Comparison of ENCODE assay signal across 12 mouse cellular contexts in genomic region chr14:55122359-55122758, GRCm38 (mm10). TPM values are rescaled to one million over a fixed set of nuclear protein-coding genes. Genes with fewer than 3 reads are reported as not detected.
DNase-seq lines count a peak whose midpoint lies in the region; ATAC-seq lines count a peak whose summit lies in the region.
"Had no signal": no experiment of that assay in that cellular context is flagged by ENCODE, and none has a peak within 500 bp of the region (broad histone marks: within the 10 kb centered on the region; RNA-seq: fewer than 3 reads in every experiment).

No protein-coding gene starts in this region.

- peaks cover 10% of the 10 kb centered on the region; the same call in 1 of the 2 replicates for H3K4me1 ChIP-seq in hindbrain, embryonic 12.5 days
- H3K4me1 ChIP-seq in hindbrain, embryonic 11.5 days (replicated peaks; ENCODE audit: control insufficient read depth, insufficient read depth, low read length) = no peaks in the 10 kb centered on the region
- H3K4me1 ChIP-seq in embryonic facial prominence, embryonic 12.5 days = peaks cover 10% of the 10 kb centered on the region; the same call in 1 of the 2 replicates
- peaks cover 10% of the 10 kb centered on the region; the same call in 1 of the 2 replicates for H3K4me1 ChIP-seq in forebrain, embryonic 14.5 days (ENCODE audit: control insufficient read depth, insufficient read depth, low read length)
- H3K4me1 ChIP-seq in liver, embryonic 15.5 days (replicated peaks) = no peaks in the 10 kb centered on the region

- peaks cover 6% of the 10 kb centered on the region for H3K27me3 ChIP-seq in hindbrain, embryonic 12.5 days
- 0 out of 2 replicates have a peak, but pooled peaks cover under 1% of the 10 kb centered on the region for H3K27me3 ChIP-seq in hindbrain, embryonic 11.5 days (ENCODE audit: control insufficient read depth, insufficient read depth, low read length)
- peaks cover 2% of the 10 kb centered on the region; the same call in 1 of the 2 replicates for H3K27me3 ChIP-seq in embryonic facial prominence, embryonic 12.5 days
- no peaks in the 10 kb centered on the region for H3K27me3 ChIP-seq in forebrain, embryonic 14.5 days (replicated peaks; ENCODE audit: control insufficient read depth, insufficient read depth, low read length)
- H3K27me3 ChIP-seq in liver, embryonic 15.5 days = peaks cover 34% of the 10 kb centered on the region

- ATAC-seq in hindbrain, embryonic 12.5 days (ENCODE audit: low FRiP score) = peak; percentile 48; the same call in 1 of the 2 replicates
- no peak for ATAC-seq in hindbrain, embryonic 11.5 days (ENCODE audit: low FRiP score)
- ATAC-seq in embryonic facial prominence, embryonic 12.5 days (ENCODE audit: insufficient number of reproducible peaks, insufficient read depth, low FRiP score, low TSS enrichment) = no peak
- 0 out of 2 replicates have a peak, but pooled peaks have one; percentile 8 for ATAC-seq in forebrain, embryonic 14.5 days
- ATAC-seq in liver, embryonic 15.5 days (ENCODE audit: insufficient read depth) = no peak

- H3K27ac ChIP-seq in hindbrain, embryonic 12.5 days = peak overlapping the region; percentile 74
- no peak overlapping the region for H3K27ac ChIP-seq in hindbrain, embryonic 11.5 days (ENCODE audit: low read depth, low read length)
- H3K27ac ChIP-seq in embryonic facial prominence, embryonic 12.5 days = no peak overlapping the region
- H3K27ac ChIP-seq in forebrain, embryonic 14.5 days (ENCODE audit: low read depth, low read length) = peak overlapping the region; percentile 49; the same call in 1 of the 2 replicates
- no peak overlapping the region for H3K27ac ChIP-seq in liver, embryonic 15.5 days (replicated peaks)

- no peaks in the 10 kb centered on the region for H3K9me3 ChIP-seq in hindbrain, embryonic 12.5 days (replicated peaks)
- H3K9me3 ChIP-seq in hindbrain, embryonic 11.5 days (ENCODE audit: control insufficient read depth, low read length) = no peaks in the 10 kb centered on the region
- H3K9me3 ChIP-seq in embryonic facial prominence, embryonic 12.5 days = no peaks in the 10 kb centered on the region
- no peaks in the 10 kb centered on the region for H3K9me3 ChIP-seq in forebrain, embryonic 14.5 days (replicated peaks; ENCODE audit: control insufficient read depth, low read length)
- no peaks in the 10 kb centered on the region for H3K9me3 ChIP-seq in liver, embryonic 15.5 days (replicated peaks)

- WGBS in hindbrain, embryonic 12.5 days = 36% methylated on average over 8 of the region's 8 CpGs
- 59% methylated on average over 8 of the region's 8 CpGs for WGBS in hindbrain, embryonic 11.5 days
- 39% methylated on average over 8 of the region's 8 CpGs for WGBS in embryonic facial prominence, embryonic 12.5 days
- 17% methylated on average over 8 of the region's 8 CpGs for WGBS in forebrain, embryonic 14.5 days
- WGBS in liver, embryonic 15.5 days (ENCODE audit: insufficient replicate concordance) = 24% methylated on average over 8 of the region's 8 CpGs

- intact Hi-C loops in left cerebral cortex, postnatal 14 days (cut with DNase I) = loop anchor here (5.0 kb wide), 1 partner anchor 40 kb away; no protein-coding TSS in a partner anchor

- no peak overlapping the region for H3K4me3 ChIP-seq in hindbrain, embryonic 12.5 days
- no peak overlapping the region for H3K4me3 ChIP-seq in hindbrain, embryonic 11.5 days (ENCODE audit: low read depth, low read length)
- H3K4me3 ChIP-seq in embryonic facial prominence, embryonic 12.5 days = no peak overlapping the region
- H3K4me3 ChIP-seq in forebrain, embryonic 14.5 days (ENCODE audit: low read depth, low read length) = no peak overlapping the region
- no peak overlapping the region for H3K4me3 ChIP-seq in liver, embryonic 15.5 days (replicated peaks)
- H3K4me3 ChIP-seq: erythroblast, embryonic 14.5 days had no signal

- DNase-seq in hindbrain, embryonic 11.5 days (ENCODE audit: low spot score) = no peak
- DNase-seq in forebrain, embryonic 14.5 days (ENCODE audit: low spot score) = no peak
- DNase-seq in adrenal gland, adult 8-10 months = no peak
- no peak for DNase-seq in layer of hippocampus, adult 8-10 months (ENCODE audit: low spot score in 2 of 2)
- DNase-seq in left cerebral cortex, postnatal 14 days (ENCODE audit: low spot score in 2 of 2) = no peak
- DNase-seq: layer of hippocampus, postnatal 36 days had no signal

- no peaks in the 10 kb centered on the region for H3K36me3 ChIP-seq in hindbrain, embryonic 12.5 days
- no peaks in the 10 kb centered on the region for H3K36me3 ChIP-seq in hindbrain, embryonic 11.5 days (ENCODE audit: control insufficient read depth, insufficient read depth, low read length)
- no peaks in the 10 kb centered on the region for H3K36me3 ChIP-seq in embryonic facial prominence, embryonic 12.5 days
- H3K36me3 ChIP-seq in forebrain, embryonic 14.5 days (ENCODE audit: control insufficient read depth, insufficient read depth, low read length) = no peaks in the 10 kb centered on the region
- H3K36me3 ChIP-seq in liver, embryonic 15.5 days (replicated peaks) = no peaks in the 10 kb centered on the region

- H3K4me2 ChIP-seq in hindbrain, embryonic 12.5 days (replicated peaks) = peak overlapping the region; percentile 33
- H3K4me2 ChIP-seq in hindbrain, embryonic 11.5 days (replicated peaks; ENCODE audit: low read depth, low read length) = no peak overlapping the region
- H3K4me2 ChIP-seq in embryonic facial prominence, embryonic 12.5 days (replicated peaks) = peak overlapping the region; percentile 23; the same call in 1 of the 2 replicates
- peak overlapping the region; percentile 23; the same call in 1 of the 2 replicates for H3K4me2 ChIP-seq in forebrain, embryonic 14.5 days (ENCODE audit: low read length)
- 0 out of 2 replicates have a peak overlapping the region, but pooled peaks have one; percentile 13 for H3K4me2 ChIP-seq in liver, embryonic 15.5 days

- no peak overlapping the region for H3K9ac ChIP-seq in hindbrain, embryonic 12.5 days
- H3K9ac ChIP-seq in hindbrain, embryonic 11.5 days (ENCODE audit: low read depth, low read length) = no peak overlapping the region
- H3K9ac ChIP-seq in embryonic facial prominence, embryonic 12.5 days = no peak overlapping the region
- peak overlapping the region; percentile 40; the same call in 1 of the 2 replicates for H3K9ac ChIP-seq in forebrain, embryonic 14.5 days (ENCODE audit: low read length)
- no peak overlapping the region for H3K9ac ChIP-seq in liver, embryonic 15.5 days

RNA-seq across cellular contexts. Expression of gene Jph4, which starts 5.6 kb away (rescaled TPM):
- polyA plus RNA-seq in hindbrain, embryonic 12.5 days (2016; fragmentation: Nextera tagmentation; extraction: Ambion mirVana) = 10.5 and 11.5 TPM in 2 replicates
- polyA plus RNA-seq in hindbrain, embryonic 11.5 days (2014; fragmentation: Nextera tagmentation; extraction: Ambion mirVana) = 2.8 and 3.3 TPM in 2 replicates
- 2.6 and 2.9 TPM in 2 replicates for polyA plus RNA-seq in embryonic facial prominence, embryonic 12.5 days (2016; fragmentation: Nextera tagmentation; extraction: Ambion mirVana)
- polyA plus RNA-seq in forebrain, embryonic 14.5 days (2014; fragmentation: Nextera tagmentation; extraction: Ambion mirVana) = 24.1 and 28.9 TPM in 2 replicates
- polyA plus RNA-seq in liver, embryonic 15.5 days (2015; fragmentation: Nextera tagmentation; extraction: Ambion mirVana) = 0.02 TPM in 1 of 2 replicates, not detected in the other
- total RNA-seq in adrenal gland, adult 8-10 months (2022) = 1 to 10 TPM; 3.3 to 6.9 (median 5.3) TPM
- total RNA-seq in layer of hippocampus, adult 8-10 months (2022) = 100 to 1,000 TPM; 361 to 416 (median 386) TPM
- 100 to 1,000 TPM; 366 to 372 TPM for total RNA-seq in left cerebral cortex, postnatal 14 days (2021)
- total RNA-seq: CH12.LX; hematopoietic stem cell, adult 5-6 weeks had no signal
- polyA plus RNA-seq: erythroblast, embryonic 14.5 days had no signal

RNA-seq across cellular contexts. Expression of gene Ap1g2, which starts 16.0 kb away (rescaled TPM):
- 9.4 and 10.1 TPM in 2 replicates for polyA plus RNA-seq in hindbrain, embryonic 12.5 days (2016; fragmentation: Nextera tagmentation; extraction: Ambion mirVana)
- 9.0 and 9.4 TPM in 2 replicates for polyA plus RNA-seq in hindbrain, embryonic 11.5 days (2014; fragmentation: Nextera tagmentation; extraction: Ambion mirVana)
- 14.8 and 17.2 TPM in 2 replicates for polyA plus RNA-seq in embryonic facial prominence, embryonic 12.5 days (2016; fragmentation: Nextera tagmentation; extraction: Ambion mirVana)
- 8.1 and 9.2 TPM in 2 replicates for polyA plus RNA-seq in forebrain, embryonic 14.5 days (2014; fragmentation: Nextera tagmentation; extraction: Ambion mirVana)
- polyA plus RNA-seq in liver, embryonic 15.5 days (2015; fragmentation: Nextera tagmentation; extraction: Ambion mirVana) = 16.3 and 17.4 TPM in 2 replicates
- total RNA-seq in adrenal gland, adult 8-10 months (2022) = 10 to 100 TPM; 24.5 to 29.3 (median 26.0) TPM
- 10 to 100 TPM; 10.8 to 20.7 (median 14.8) TPM for total RNA-seq in layer of hippocampus, adult 8-10 months (2022)
- 10 to 100 TPM; 10.4 to 12.3 TPM for total RNA-seq in left cerebral cortex, postnatal 14 days (2021)

RNA-seq across cellular contexts. Expression of gene Thtpa, which starts 27.8 kb away (rescaled TPM):
- polyA plus RNA-seq in hindbrain, embryonic 12.5 days (2016; fragmentation: Nextera tagmentation; extraction: Ambion mirVana) = 27.3 and 27.7 TPM in 2 replicates
- polyA plus RNA-seq in hindbrain, embryonic 11.5 days (2014; fragmentation: Nextera tagmentation; extraction: Ambion mirVana) = 18.2 and 20.9 TPM in 2 replicates
- 22.2 and 24.2 TPM in 2 replicates for polyA plus RNA-seq in embryonic facial prominence, embryonic 12.5 days (2016; fragmentation: Nextera tagmentation; extraction: Ambion mirVana)
- 44.4 and 47.2 TPM in 2 replicates for polyA plus RNA-seq in forebrain, embryonic 14.5 days (2014; fragmentation: Nextera tagmentation; extraction: Ambion mirVana)
- polyA plus RNA-seq in liver, embryonic 15.5 days (2015; fragmentation: Nextera tagmentation; extraction: Ambion mirVana) = 4.4 and 6.2 TPM in 2 replicates
- total RNA-seq in adrenal gland, adult 8-10 months (2022) = 10 to 100 TPM; 16.1 to 22.6 (median 21.0) TPM
- 10 to 100 TPM; 19.5 to 23.2 (median 22.3) TPM for total RNA-seq in layer of hippocampus, adult 8-10 months (2022)
- 10 to 100 TPM; 26.7 to 28.1 TPM for total RNA-seq in left cerebral cortex, postnatal 14 days (2021)

RNA-seq across cellular contexts. Expression of gene Zfhx2, which starts 30.2 kb away (rescaled TPM):
- polyA plus RNA-seq in hindbrain, embryonic 12.5 days (2016; fragmentation: Nextera tagmentation; extraction: Ambion mirVana) = 30.9 and 33.1 TPM in 2 replicates
- 16.1 and 20.8 TPM in 2 replicates for polyA plus RNA-seq in hindbrain, embryonic 11.5 days (2014; fragmentation: Nextera tagmentation; extraction: Ambion mirVana)
- 7.9 TPM in 2 replicates for polyA plus RNA-seq in embryonic facial prominence, embryonic 12.5 days (2016; fragmentation: Nextera tagmentation; extraction: Ambion mirVana)
- polyA plus RNA-seq in forebrain, embryonic 14.5 days (2014; fragmentation: Nextera tagmentation; extraction: Ambion mirVana) = 8.5 and 12.0 TPM in 2 replicates
- polyA plus RNA-seq in liver, embryonic 15.5 days (2015; fragmentation: Nextera tagmentation; extraction: Ambion mirVana) = 1.2 and 1.6 TPM in 2 replicates
- 10 to 100 TPM in 2 of 4 experiments, 1 to 10 TPM in 2; 6.9 to 17.8 (median 11.7) TPM for total RNA-seq in adrenal gland, adult 8-10 months (2022)
- 10 to 100 TPM; 45.9 to 69.4 (median 55.7) TPM for total RNA-seq in layer of hippocampus, adult 8-10 months (2022)
- 10 to 100 TPM; 37.2 to 37.9 TPM for total RNA-seq in left cerebral cortex, postnatal 14 days (2021)

Comparison
In these comparisons a context has a peak if more than half of its experiments do, and no peak if none do; other contexts are left out.
1. ATAC-seq: peak in hindbrain, embryonic 12.5 days (single experiment) and forebrain, embryonic 14.5 days (single experiment); none in hindbrain, embryonic 11.5 days (single experiment), embryonic facial prominence, embryonic 12.5 days (single experiment) and liver, embryonic 15.5 days (single experiment).
2. H3K27ac ChIP-seq: peak in hindbrain, embryonic 12.5 days (single experiment) and forebrain, embryonic 14.5 days (single experiment); none in hindbrain, embryonic 11.5 days (single experiment), embryonic facial prominence, embryonic 12.5 days (single experiment) and liver, embryonic 15.5 days (single experiment).